Mouse (Mus musculus) lung, adult 2 months (tissue): ENCODE data around the gene Spata25.
A peak's percentile ranks its signal among the peaks of the same experiment; 100 is the strongest.

Experiments used
- CTCF ChIP-seq: fragments of 200-500 bp; IDR thresholded peaks from 2 replicates; pipeline ENCODE4 v1.5.1; 2011; ENCODE audit warnings: mild to moderate bottlenecking, low read length, control low read depth; ENCODE audit not compliant: insufficient read depth
- POLR2A ChIP-seq: fragments of 200-500 bp; IDR thresholded peaks from 2 replicates; pipeline ENCODE4 v1.6.1; 2011; ENCODE audit warnings: low read depth, mild to moderate bottlenecking, control low read depth, low read length, borderline replicate concordance; ENCODE audit errors: extremely low read depth

- TF ChIP-seq POLR2A (no peak), CTCF (peak; percentile 62)
These were observed 39.2 kb upstream of the Spata25 start for GRCm38 (mm10) chr2:164867566-164867965.
